Mouse (Mus musculus) layer of hippocampus, postnatal 25 days (tissue): ENCODE data around the gene Fam189b. TPM values are rescaled to one million over a fixed set of nuclear protein-coding genes. Genes with fewer than 3 reads are reported as not detected.
A peak's percentile ranks its signal among the peaks of the same experiment; 100 is the strongest.

Experiments used
- DNase-seq, 2 experiments: peaks; one replicate each; pipeline ENCODE4 v3.0.0; 2022; ENCODE audit warnings: mixed read lengths in 2 of 2, low spot score in 1 of 2; ENCODE audit errors: extremely low spot score in 1 of 2
- microRNA-seq, 2 experiments: library from miRNA; unstranded; fragments of <30 nt; microRNA quantifications; one replicate each; pipeline ENCODE4 v1.2.0; 2021
- total RNA-seq, 2 experiments: library from RNA; stranded (reverse); gene quantifications; 2 replicates each; pipeline ENCODE4 v1.2.3; 2021

Fam189b gene
- total RNA-seq, 2 experiments from 2014 or later = 57.1 to 61.7 TPM

DNA sequence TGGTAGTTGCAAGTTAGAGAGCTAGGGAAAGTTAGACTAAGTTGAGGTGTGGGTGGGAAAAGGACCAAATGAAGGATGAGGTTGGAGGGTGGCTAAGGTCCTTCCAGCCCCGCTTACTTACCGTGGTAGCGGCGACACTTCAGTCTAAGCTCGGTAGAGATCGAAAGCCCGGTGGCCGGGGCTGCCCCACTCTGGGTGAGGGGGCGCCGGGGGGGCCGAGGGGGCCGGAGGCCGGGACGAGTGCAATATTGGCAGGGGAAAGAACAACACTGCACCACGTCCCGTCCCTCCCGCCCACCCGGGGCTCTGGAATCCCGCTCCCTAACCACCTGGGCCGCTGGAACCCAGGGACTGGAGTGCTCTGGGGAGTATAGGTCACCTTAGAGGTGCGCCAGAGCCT is 44.0 kb downstream of the Fam189b start, which contains the start of gene Mtx1:
TSS of gene Mtx1 (minus strand) at position 189 of the 400 bp plus-strand sequence.
- no peak for DNase-seq

DNA sequence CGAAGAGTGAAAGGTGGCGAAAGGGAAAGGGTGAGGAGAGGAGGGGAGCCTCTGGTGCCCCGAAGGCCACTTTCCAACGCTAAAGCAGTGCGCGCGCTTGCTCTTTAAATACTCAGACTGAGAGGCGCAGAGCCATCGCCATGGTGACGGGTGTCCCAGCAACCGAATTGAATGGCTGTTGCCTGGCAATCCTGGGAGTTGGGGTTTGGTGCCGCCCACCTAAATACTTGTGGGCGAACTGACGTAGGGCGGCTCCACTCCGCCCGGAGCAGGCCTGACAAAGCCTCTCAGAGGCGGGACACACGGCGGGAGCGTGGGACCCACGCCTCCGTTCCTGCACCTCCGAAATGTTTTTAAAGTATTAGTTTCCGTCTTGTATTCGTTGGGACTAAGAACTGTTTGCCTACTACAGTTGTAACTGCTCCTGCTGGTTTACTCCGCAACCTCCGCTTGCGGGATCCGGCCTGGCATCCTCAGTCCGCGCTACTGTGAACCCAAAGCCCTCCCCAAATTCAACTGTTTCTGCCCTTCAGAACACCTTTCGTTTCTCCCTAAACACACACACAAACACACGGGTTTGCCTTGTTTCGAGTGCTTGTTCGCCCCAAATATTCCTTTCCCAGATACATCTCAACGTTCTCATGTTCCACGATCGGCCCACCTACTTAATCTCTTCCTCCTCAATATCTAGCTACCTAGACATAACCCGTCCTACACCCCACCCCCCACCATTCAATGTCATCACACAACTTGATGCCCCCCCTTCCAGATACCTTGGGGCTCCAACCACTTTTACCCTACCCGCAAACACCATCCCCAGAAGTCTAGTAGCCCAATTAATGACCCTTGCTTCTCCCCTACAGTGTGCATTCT is 44.6 kb downstream of the Fam189b start:
- peak; percentile 74 to 80 for DNase-seq

DNA sequence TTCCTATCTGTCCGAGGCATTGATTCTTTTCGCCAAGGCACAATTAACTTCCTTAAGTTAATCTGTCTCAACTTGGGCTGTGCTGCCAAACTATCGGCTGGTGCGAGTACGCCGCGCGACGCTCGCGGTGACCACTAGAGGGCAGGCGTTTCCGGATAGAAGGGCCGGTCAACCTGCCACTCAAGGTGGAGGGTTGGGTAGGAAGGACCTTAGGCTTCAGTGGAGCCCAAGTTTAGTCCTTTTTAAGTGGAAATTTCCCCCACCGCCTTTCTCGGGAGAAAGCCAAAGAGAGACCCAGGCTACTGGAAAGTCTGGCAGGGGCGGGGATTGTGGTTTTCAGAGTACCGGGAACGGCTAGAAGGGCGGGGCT is 45.2 kb downstream of the Fam189b start:
- DNase-seq = peak; percentile 77 to 92

DNA sequence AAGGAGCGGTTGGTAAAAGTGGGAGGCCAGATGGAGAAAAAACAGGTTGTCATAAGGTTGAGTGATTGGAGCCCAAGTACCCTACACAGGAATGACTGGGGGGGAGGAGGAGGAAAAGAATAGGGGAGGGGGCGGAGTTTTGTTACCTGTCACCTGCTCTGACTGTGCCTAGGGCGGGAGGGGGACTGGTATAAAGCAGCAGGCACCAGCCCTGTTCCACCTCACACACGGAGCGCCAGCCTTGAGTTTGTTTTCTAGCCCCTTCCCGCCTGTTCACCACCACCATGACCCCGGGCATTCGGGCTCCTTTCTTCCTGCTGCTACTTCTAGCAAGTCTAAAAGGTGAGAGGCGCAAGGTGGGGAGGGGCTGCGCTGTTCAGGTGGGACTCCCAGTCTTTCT is 45.9 kb downstream of the Fam189b start, which contains the start of gene Muc1:
TSS of gene Muc1 (plus strand) at position 222 of the 400 bp plus-strand sequence.
- DNase-seq = no peak

DNA sequence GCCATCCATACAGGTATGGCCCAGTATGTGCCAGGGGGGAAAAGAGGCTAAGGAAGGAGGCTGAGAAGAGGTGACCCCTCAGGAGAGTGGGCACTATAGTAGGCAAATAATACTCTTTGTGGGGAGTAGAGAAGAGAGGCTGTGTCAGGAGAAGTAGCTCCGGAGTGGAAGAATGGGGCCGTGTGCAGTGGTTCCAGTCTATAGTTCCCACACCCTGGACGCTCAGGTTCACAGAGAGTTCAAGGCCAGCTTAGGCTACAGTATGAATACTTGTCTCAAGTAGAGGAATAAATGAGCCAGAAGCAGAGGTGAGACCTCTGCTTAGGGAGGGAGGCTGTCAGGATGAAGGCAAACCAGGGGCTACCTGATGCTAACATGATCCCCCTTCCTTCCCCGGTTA is 46.3 kb downstream of the Fam189b start:
- DNase-seq = no peak

DNA sequence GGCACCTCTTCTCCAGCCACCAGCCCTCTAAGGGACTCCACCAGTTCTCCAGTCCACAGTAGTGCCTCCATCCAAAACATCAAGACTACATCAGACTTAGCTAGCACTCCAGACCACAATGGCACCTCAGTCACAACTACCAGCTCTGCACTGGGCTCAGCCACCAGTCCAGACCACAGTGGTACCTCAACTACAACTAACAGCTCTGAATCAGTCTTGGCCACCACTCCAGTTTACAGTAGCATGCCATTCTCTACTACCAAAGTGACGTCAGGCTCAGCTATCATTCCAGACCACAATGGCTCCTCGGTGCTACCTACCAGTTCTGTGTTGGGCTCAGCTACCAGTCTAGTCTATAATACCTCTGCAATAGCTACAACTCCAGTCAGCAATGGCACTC is 47.6 kb downstream of the Fam189b start:
- DNase-seq = no peak

DNA sequence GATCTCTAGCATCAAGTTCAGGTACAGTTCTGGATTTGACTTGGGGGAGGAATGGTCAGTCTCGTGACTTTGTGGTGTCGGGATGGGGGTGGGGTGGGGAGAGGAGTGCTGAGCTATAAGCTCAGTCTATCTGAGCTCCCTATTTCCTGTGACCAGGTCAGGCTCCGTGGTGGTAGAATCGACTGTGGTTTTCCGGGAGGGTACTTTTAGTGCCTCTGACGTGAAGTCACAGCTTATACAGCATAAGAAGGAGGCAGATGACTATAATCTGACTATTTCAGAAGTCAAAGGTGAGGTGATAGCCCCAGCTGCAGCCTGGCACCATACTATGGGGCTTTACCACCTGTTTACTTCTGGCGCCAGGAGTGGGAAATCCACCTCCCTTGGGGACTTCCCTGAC is 48.4 kb downstream of the Fam189b start:
- no peak for DNase-seq

DNA sequence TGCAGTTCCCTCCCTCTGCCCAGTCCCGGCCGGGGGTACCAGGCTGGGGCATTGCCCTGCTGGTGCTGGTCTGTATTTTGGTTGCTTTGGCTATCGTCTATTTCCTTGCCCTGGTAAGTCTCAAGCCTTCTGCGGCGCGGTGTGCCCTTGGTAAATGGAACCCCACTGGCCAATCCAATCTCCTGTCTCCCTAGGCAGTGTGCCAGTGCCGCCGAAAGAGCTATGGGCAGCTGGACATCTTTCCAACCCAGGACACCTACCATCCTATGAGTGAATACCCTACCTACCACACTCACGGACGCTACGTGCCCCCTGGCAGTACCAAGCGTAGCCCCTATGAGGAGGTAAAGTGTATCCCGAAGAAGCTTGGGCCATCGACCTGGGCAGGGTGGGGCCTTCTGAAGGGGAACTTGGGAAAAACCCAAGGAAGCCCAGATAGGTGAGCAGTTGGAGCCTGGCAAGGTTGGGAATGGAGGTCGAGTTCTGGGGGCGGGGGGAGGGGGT is 48.9 kb downstream of the Fam189b start:
- DNase-seq = no peak

DNA sequence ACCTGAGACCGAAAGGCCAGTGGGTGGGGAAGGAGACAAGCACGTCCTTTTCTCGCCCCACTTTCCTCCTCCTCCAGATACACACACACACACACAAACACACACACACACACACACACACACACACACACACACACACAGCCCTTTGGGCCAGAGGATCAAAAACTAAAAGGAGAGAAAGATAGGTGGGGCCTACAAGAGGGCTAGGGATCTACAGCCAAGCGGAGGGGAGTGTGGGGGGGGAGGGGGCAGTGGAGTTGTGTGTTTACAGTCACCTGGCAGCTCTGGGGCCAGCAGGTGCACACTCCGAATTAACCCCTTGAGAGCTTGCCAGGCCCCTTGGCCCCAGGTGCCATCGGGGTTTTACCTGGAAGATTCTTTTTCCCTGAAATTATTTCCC is 49.7 kb downstream of the Fam189b start:
- DNase-seq = no peak

DNA sequence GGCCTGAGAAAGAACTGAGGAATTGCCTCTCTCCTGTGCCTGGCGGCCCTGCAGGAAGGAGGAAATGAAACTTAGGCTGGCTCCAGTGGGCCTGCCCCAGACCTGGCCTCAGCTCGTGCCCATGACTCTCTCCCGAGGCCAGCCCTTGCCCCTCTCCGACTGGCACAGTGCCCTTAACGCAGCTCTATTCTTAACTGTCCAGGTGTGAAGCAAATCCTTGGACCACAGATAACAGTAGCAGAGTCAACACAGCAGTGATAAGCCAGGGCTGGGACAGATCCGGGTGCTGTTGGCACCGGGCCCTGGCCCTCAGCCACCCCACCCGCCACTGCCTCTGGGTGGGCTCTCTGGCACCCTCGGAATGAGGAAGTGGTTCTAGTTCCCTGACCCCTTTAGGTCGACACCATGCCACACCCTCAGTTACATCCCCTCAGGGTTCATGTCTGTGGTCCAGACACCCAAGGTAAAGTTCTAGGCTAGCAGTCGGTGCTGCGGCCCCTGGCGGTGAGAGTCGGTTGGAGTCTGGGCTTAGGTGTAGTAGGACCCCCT is 50.7 kb downstream of the Fam189b start:
- DNase-seq = no peak

DNA sequence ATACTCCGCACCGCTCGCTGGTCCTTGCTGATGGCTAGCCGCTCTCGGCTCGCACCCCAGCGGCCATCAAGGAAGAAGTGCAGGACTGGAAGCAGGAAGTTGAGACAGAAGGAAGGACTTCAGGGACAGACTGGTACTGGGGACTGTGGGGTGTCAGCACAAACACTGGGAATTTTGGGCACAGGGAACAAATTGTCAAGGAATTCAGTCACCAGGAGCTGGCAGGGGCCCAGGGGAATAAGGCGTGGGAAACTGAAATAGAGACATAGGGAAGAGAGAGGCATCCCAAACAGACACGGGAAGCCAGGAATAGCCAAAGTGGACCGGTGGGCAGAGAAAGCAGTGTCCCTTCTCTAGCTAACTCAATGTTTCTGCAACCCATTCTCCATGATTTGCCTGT is 53.6 kb downstream of the Fam189b start:
- no peak for DNase-seq

DNA sequence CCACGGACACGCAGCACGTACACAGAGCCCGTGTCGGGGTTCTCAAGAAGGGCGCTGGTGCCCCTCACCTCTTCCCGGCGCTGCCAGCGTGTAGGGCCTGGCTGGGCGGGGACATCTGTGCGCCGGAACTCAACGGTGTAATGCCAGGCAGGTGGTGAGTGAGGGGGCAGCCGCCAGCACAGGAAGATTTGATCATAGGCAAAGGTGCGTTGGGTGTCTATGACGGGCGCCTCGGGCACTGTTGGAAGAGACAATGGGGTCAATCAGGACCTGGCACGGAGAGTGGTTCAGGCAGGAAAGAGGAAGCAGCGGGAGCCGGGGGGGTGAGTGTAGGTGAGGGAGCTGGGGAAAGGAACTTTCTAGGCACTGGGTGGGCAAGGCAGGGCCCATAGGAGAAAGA is 54.7 kb downstream of the Fam189b start:
- no peak for DNase-seq

DNA sequence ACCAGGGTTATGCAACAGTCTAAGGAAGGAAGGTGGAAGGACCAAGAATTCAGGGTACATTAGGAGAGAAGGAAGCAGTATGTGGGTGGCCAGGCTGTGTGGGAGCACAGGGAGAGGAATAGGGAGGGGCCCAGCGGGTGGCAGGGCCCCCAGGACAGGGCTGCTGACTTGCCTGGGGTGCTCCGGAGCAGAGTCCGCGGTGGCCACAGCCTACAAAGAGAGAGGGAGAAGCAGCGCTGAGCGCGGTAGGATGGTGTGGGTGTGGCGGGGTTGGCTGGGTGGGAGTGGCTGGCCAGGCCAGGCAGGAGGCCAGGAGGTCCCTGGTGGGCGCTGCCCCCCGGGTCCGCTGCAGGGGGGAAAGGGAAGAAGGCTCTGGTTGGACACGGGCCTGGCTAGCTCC is 55.6 kb downstream of the Fam189b start:
- DNase-seq = no peak

Small RNAs within 50 kb of the gene (microRNA-seq; reads per million reads assigned to microRNA genes)
- gene Mir92b = 8,720 to 14,450 reads per million in 2 experiments

Other genes starting within 250 kb of the Fam189b start
- 10 to 100 TPM; 70.5 to 82.0 TPM for gene Ash1l, start 232.5 kb upstream of the Fam189b start, total RNA-seq
- gene Dap3, start 232.0 kb upstream of the Fam189b start, total RNA-seq = 100 to 1,000 TPM; 102 to 116 TPM
- gene Rusc1, start 89.8 kb upstream of the Fam189b start, total RNA-seq = 100 to 1,000 TPM; 132 to 145 TPM
- gene Gm43738, start 82.0 kb upstream of the Fam189b start, total RNA-seq = not detected
- 10 to 100 TPM; 86.4 to 99.0 TPM for gene Fdps, start 81.2 kb upstream of the Fam189b start, total RNA-seq
- not detected for gene Pklr, start 47.0 kb upstream of the Fam189b start, total RNA-seq
- gene Hcn3, start 22.9 kb upstream of the Fam189b start, total RNA-seq = 10 to 100 TPM; 10.7 to 16.7 TPM
- gene Clk2, start 18.3 kb upstream of the Fam189b start, total RNA-seq = 10 to 100 TPM; 39.0 to 46.7 TPM
- 10 to 100 TPM; 67.8 to 73.3 TPM for gene Scamp3, start 5.7 kb upstream of the Fam189b start, total RNA-seq
- 10 to 100 TPM; 59.9 to 63.6 TPM for gene Gba, start 19.8 kb downstream of the Fam189b start, total RNA-seq
- 10 to 100 TPM; 37.0 to 50.7 TPM for gene Thbs3, start 32.0 kb downstream of the Fam189b start, total RNA-seq
- 100 to 1,000 TPM; 102 TPM for gene Mtx1, start 43.9 kb downstream of the Fam189b start, total RNA-seq
- gene Muc1, start 45.9 kb downstream of the Fam189b start, total RNA-seq = under 1 TPM; 0.89 to 0.91 TPM
- 10 to 100 TPM; 79.2 to 87.4 TPM for gene Krtcap2, start 62.8 kb downstream of the Fam189b start, total RNA-seq
- gene Trim46, start 63.2 kb downstream of the Fam189b start, total RNA-seq = 10 to 100 TPM; 86.4 to 96.0 TPM
- 10 to 100 TPM; 51.1 to 71.0 TPM for gene Dpm3, start 76.2 kb downstream of the Fam189b start, total RNA-seq
- gene Slc50a1, start 87.4 kb downstream of the Fam189b start, total RNA-seq = 10 to 100 TPM; 39.5 to 49.3 TPM
- gene Efna1, start 98.0 kb downstream of the Fam189b start, total RNA-seq = 1 to 10 TPM; 7.1 to 7.6 TPM
- gene Efna3, start 139.8 kb downstream of the Fam189b start, total RNA-seq = 10 to 100 TPM; 77.1 to 82.6 TPM
- under 1 TPM; 0.68 to 0.98 TPM for gene Efna4, start 154.9 kb downstream of the Fam189b start, total RNA-seq
- 100 to 1,000 TPM; 109 to 112 TPM for gene Adam15, start 166.9 kb downstream of the Fam189b start, total RNA-seq
- under 1 TPM; 0.20 to 0.42 TPM for gene Dcst2, start 178.8 kb downstream of the Fam189b start, total RNA-seq
- not detected for gene Dcst1, start 182.1 kb downstream of the Fam189b start, total RNA-seq
- gene Zbtb7b, start 211.6 kb downstream of the Fam189b start, total RNA-seq = 10 to 100 TPM; 12.3 to 14.4 TPM
- gene Lenep, start 219.7 kb downstream of the Fam189b start, total RNA-seq = 1 to 10 TPM; 3.7 to 5.0 TPM
- gene Flad1, start 228.7 kb downstream of the Fam189b start, total RNA-seq = 10 to 100 TPM; 32.4 to 33.3 TPM
- 1 to 10 TPM; 2.4 to 3.0 TPM for gene Cks1b, start 235.2 kb downstream of the Fam189b start, total RNA-seq
- gene Shc1, start 235.3 kb downstream of the Fam189b start, total RNA-seq = 10 to 100 TPM; 11.9 to 13.5 TPM
- gene Pygo2, start 247.1 kb downstream of the Fam189b start, total RNA-seq = 10 to 100 TPM; 55.4 to 59.7 TPM